Mouse (Mus musculus) heart, embryonic 10.5 days (tissue): Measurements from ENCODE around the gene Plaa. TPM values are rescaled to one million over a fixed set of nuclear protein-coding genes. Genes with fewer than 3 reads are reported as not detected.

Experiments used
- DNase-seq: peaks from one replicate; pipeline ENCODE4 v3.0.0-alpha.2; 2017; ENCODE audit warnings: low spot score
- H3K27ac ChIP-seq: fragments of 300-500 bp; sonication (generic); 2 replicates; pipeline ENCODE4 v1.5.1; 2016; ENCODE audit warnings: mild to moderate bottlenecking
- H3K27me3 ChIP-seq: fragments of 300-500 bp; sonication (generic); 2 replicates; pipeline ENCODE4 v1.6.1; 2016; ENCODE audit warnings: mild to moderate bottlenecking; ENCODE audit not compliant: poor library complexity, insufficient read depth, severe bottlenecking
- H3K36me3 ChIP-seq: fragments of 300-500 bp; sonication (generic); 2 replicates; pipeline ENCODE4 v1.6.1; 2016; ENCODE audit warnings: mild to moderate bottlenecking, moderate library complexity
- H3K4me1 ChIP-seq: fragments of 300-500 bp; sonication (generic); 2 replicates; pipeline ENCODE4 v1.6.1; 2016; ENCODE audit warnings: mild to moderate bottlenecking
- H3K4me3 ChIP-seq: fragments of 300-500 bp; sonication (generic); 2 replicates; pipeline ENCODE4 v1.5.1; 2016; ENCODE audit warnings: mild to moderate bottlenecking, moderate library complexity
- H3K9me3 ChIP-seq: fragments of 300-500 bp; sonication (generic); 2 replicates; pipeline ENCODE4 v1.6.1; 2016; ENCODE audit warnings: mild to moderate bottlenecking, moderate library complexity
- WGBS: fragments of 180-500 bp; shearing (Covaris S2); methylation state at CpG from one replicate; pipeline ENCODE4 v1.1.7; 2016; 5-methylcytosine and 5-hydroxymethylcytosine counted together
- polyA plus RNA-seq: library from polyadenylated mRNA; unstranded; fragments of >200 nt; fragmentation: Nextera tagmentation; extraction: Ambion mirVana; gene quantifications from 2 replicates; pipeline ENCODE4 v1.2.1, GENCODE M21; 2016

The Plaa gene
- polyA plus RNA-seq, 1 experiment from 2014 or later, result 80.7 TPM

DNA sequence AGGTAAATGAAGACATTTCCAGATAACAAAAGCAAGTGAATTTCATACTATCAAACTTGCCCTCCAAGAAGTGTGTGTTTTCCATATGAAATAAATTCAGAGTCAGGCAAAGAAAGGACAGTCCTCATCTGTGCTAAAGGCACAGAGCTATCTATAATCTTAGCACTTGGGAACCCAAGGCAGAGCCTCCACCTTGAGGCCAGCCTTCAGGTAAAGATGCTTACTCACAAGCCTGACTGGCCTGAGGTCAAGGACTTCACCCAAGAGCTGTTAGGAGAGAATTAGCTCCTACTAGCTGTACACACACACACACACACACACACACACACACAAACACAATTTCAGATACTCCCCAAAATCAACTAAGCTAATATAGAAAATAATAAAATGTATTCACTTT is 10.3 kb downstream of the Plaa start:
- no peak overlapping the region for H3K27ac ChIP-seq
- no peak overlapping the region for H3K4me3 ChIP-seq
- DNase-seq, result no peak
- H3K9me3 ChIP-seq, result no peaks in the 10 kb centered on the region
- no peaks in the 10 kb centered on the region for H3K4me1 ChIP-seq
- no peaks in the 10 kb centered on the region for H3K27me3 ChIP-seq
- no peaks in the 10 kb centered on the region for H3K36me3 ChIP-seq

DNA sequence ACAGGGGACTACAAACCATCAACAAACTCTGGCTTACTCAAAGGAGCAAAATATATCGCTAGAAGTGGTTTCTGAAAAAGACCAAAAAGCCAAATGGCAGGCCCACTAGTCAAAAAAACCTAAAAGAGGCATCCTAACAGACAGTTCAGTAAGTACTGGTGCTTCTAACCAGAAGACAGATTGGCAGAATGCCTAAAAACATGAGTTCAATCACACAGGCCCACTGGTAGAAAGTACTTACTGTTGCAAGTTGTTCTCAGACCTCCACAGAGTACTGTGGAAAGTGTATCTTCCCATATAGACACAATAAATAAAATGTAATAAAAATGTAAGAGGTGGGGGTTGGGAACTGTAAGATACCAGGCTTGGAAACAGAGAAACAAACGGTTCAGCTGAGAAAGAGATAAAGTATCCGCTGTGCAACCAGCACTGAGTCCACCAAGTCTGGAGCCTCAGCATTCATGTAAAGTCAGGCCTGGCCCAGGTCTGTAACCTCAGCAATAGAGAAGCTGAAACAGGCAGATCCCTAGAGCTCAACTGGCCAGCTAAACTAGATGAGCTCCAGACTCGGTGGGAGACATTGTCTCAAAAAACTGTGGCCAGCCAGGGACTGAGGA is 11.2 kb downstream of the Plaa start:
- DNase-seq, result no peak
- Histone ChIP-seq H3K4me1 (no peaks in the 10 kb centered on the region), H3K27me3 (no peaks in the 10 kb centered on the region), H3K27ac (no peak overlapping the region), H3K36me3 (no peaks in the 10 kb centered on the region), H3K4me3 (no peak overlapping the region), H3K9me3 (no peaks in the 10 kb centered on the region)
- WGBS, result 68% methylated on average over 4 of the region's 4 CpGs

DNA sequence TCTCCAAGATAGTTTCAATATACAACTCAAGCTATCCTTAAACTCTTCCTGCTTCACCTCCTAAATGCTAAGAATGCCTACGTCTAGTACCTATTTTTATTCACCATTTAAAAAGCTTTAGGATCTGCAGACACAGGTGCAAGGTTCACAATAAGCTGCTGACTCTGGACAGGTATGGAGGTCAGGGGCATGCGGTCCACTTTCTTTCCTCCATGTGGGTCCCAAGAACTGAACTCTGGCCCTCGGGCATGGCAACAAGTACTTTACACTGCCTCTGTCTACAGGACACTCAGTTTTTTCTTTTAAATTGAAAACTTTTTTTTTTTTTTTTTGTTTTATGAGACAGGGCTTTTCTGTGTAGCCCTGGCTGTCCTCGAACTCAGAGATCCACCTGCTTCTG is 30.4 kb downstream of the Plaa start:
- 95% methylated on average over 4 of the region's 4 CpGs for WGBS
- Histone ChIP-seq H3K4me1 (no peaks in the 10 kb centered on the region), H3K27ac (no peak overlapping the region), H3K27me3 (no peaks in the 10 kb centered on the region), H3K36me3 (peaks cover 54% of the 10 kb centered on the region), H3K4me3 (no peak overlapping the region), H3K9me3 (no peaks in the 10 kb centered on the region)
- no peak for DNase-seq

DNA sequence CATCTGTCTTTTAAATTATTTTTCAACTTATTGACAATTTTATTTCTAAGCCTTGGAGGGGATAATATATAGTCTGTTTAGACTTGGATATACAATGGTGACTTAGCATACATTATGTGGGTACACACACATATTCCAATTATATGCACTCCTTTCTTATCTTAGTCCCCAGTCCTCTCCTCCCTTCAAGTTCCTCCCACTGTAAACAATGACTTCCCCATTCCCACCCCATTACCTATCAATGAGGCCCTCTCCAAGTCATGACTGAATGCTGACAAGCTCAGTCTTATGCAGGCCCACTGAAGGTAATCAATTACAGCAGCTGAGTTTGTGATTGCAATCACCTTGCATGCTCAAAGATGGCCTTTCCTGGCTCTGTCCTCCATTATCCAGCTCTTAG is 38.7 kb downstream of the Plaa start:
- Histone ChIP-seq H3K4me1 (no peaks in the 10 kb centered on the region), H3K27ac (no peak overlapping the region)

DNA sequence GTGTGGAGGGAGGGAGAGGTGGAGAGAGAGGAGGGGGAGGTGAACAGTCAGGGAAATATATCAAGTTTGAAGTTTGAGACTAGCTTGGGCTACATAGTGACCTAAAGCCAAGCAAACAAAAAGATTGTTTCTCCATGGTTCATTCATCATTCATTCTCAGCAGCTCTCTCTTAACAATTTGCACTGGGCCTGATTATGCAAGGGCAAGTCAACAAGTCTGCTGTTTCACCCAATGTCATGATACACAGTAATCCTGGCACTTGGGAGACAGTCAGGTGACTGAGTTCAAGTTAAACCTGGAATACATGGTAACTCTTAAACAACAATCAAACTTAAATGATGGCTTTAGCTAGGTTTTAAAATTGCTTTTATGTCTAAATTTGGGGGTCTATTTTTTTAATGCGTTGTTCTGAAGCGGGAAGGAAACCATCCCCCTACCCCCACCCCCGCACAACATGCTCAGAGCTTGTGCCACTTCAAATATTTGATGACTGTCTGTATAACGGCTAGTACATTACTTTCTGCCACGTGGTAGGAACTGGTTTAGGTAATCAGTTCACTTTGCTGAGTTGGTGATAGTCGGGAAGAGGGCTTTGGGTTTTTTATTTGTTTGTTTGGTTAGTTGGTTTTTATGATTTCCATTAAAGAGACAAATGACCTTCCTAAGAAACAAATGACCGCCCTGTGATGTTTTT is 40.9 kb downstream of the Plaa start:
- H3K4me1 ChIP-seq, result no peaks in the 10 kb centered on the region
- no peak overlapping the region for H3K27ac ChIP-seq
- H3K27me3 ChIP-seq, result no peaks in the 10 kb centered on the region
- 75% methylated on average over 7 of the region's 7 CpGs for WGBS
- H3K4me3 ChIP-seq, result no peak overlapping the region
- peaks cover 2% of the 10 kb centered on the region; the same call in 1 of the 2 replicates for H3K36me3 ChIP-seq
- no peaks in the 10 kb centered on the region for H3K9me3 ChIP-seq
- DNase-seq, result no peak

More for the DNA sequence above, 38.7 kb downstream of the Plaa start:
- no peak for DNase-seq
- Histone ChIP-seq H3K27me3 (no peaks in the 10 kb centered on the region), H3K4me3 (no peak overlapping the region), H3K36me3 (peaks cover 13% of the 10 kb centered on the region), H3K9me3 (no peaks in the 10 kb centered on the region)

DNA sequence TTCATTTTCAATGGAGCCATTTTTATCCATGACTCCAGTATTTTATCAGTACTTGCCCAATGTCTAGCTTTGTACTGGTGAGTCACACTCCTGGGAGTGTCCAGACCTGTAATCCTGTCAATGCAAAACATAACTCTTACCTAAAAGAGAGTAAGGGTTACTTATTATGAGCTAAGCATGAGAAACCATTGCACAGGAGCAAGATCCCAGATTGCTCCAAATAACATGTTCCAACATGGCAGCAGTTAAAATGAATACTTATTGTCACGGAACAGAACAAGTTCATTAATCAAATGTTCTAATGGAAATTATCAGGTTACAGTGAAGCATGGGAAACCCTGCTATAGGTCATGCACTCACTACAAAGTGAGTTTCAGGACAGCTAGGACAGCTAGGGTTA is 42.7 kb downstream of the Plaa start:
- H3K4me3 ChIP-seq, result no peak overlapping the region
- no peaks in the 10 kb centered on the region for H3K36me3 ChIP-seq
- no peak overlapping the region for H3K27ac ChIP-seq
- H3K27me3 ChIP-seq, result no peaks in the 10 kb centered on the region
- DNase-seq, result no peak
- peaks cover 5% of the 10 kb centered on the region; the same call in 1 of the 2 replicates for H3K4me1 ChIP-seq
- WGBS, result 76% methylated on average over 1 of the region's 1 CpGs
- no peaks in the 10 kb centered on the region for H3K9me3 ChIP-seq

DNA sequence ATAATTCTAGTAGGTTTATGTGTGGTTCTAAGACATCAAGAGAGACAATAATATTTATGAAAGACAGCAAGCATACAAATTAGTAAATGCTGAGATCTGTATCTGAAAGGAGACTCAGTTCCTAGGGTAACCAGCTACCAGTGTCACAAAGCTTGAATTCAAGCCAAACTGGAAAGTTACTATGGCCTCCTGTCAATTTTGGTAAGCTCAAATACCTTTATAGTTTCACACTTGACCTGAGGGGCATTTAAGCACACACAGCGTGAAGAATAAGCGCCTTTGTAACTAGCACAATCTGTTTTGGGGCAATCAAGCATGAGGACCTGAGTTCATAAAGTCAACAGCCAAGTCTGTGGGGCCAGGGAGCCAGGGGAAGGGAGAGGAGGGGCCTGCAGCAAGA is 43.8 kb downstream of the Plaa start:
- no peaks in the 10 kb centered on the region for H3K9me3 ChIP-seq
- WGBS, result 75% methylated on average over 2 of the region's 2 CpGs
- H3K27me3 ChIP-seq, result no peaks in the 10 kb centered on the region
- no peak overlapping the region for H3K4me3 ChIP-seq
- H3K36me3 ChIP-seq, result no peaks in the 10 kb centered on the region
- H3K4me1 ChIP-seq, result peaks cover 8% of the 10 kb centered on the region; the same call in 1 of the 2 replicates
- no peak overlapping the region for H3K27ac ChIP-seq
- no peak for DNase-seq

DNA sequence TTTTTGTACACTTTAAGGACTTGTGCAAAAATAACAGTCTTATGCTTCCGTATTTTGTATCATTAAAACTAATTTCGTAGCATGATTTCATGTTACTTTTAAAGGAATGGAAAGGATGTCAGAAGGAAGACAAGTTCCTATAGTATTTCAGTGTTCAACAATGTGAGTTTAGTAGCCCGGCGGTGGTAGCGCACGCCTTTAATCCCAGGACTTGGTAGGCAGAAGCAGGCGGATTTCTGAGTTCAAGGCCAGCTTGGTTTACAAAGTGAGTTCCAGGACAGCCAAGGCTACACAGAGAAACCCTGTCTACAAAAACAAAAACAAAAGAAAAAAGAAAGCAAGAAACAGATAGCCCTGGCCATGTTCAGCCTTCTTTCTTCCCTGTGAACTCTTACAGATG is 45.9 kb downstream of the Plaa start:
- no peak for DNase-seq
- Histone ChIP-seq H3K4me1 (peaks cover 8% of the 10 kb centered on the region; the same call in 1 of the 2 replicates), H3K9me3 (no peaks in the 10 kb centered on the region), H3K36me3 (no peaks in the 10 kb centered on the region), H3K4me3 (peak overlapping the region; percentile 98), H3K27me3 (no peaks in the 10 kb centered on the region), H3K27ac (0 out of 2 replicates have a peak overlapping the region, but pooled peaks have one; percentile 93)
- WGBS, result 70% methylated on average over 7 of the region's 7 CpGs

DNA sequence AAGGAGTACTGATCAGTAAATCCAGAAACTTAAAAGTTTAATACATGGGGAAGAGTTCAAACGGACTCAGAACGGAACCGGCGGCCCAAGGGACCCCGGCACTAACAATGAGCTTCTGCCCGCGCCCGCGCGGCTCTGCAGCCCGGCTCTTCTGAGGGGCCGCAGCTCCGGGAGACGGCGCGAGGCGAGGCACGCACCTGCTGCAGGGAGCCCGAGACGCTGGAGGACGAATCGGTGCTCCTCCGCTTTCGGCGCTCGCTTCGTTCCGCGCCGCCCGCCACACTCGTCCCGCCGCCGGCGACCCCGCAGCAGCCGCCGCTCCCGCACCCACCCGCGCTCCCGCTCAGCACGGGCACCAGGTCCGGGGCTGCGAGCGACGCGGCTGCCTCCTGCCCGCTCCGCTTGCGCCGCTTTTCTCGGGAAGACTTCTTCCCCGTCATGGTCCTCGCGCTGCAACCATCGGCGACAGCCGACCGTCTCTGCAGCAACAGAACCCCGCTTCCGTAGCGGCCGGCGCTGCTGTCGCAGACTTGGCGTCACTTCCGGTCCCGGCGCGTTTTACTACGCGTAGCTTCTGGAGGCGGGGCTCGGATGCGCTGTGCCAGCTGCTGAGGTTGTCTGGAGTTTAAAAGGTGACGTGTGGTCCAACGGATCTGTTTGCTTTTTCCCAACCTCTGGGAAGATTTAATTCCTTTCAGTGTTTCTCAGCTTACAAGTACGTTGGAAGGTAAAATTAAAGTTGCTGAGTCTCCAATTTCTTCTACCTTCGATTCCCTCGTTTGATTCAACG is 46.6 kb downstream of the Plaa start, which contains the start of the genes Gm10306 and Caap1:
Gene Gm10306 (plus strand): TSS at position 282 of the 790 bp plus-strand sequence.
Gene Caap1 (minus strand): TSS at position 532 of the 790 bp plus-strand sequence.
- H3K36me3 ChIP-seq, result no peaks in the 10 kb centered on the region
- H3K4me3 ChIP-seq, result peak within 1 kb of the TSS; percentile 98
- H3K27me3 ChIP-seq, result no peaks in the 10 kb centered on the region
- DNase-seq, result peak; percentile 96
- H3K9me3 ChIP-seq, result no peaks in the 10 kb centered on the region
- 1% methylated on average over 75 of the region's 83 CpGs for WGBS
- H3K27ac ChIP-seq, result peak within 1 kb of the TSS; percentile 93
- H3K4me1 ChIP-seq, result peaks cover 8% of the 10 kb centered on the region; the same call in 1 of the 2 replicates

DNA sequence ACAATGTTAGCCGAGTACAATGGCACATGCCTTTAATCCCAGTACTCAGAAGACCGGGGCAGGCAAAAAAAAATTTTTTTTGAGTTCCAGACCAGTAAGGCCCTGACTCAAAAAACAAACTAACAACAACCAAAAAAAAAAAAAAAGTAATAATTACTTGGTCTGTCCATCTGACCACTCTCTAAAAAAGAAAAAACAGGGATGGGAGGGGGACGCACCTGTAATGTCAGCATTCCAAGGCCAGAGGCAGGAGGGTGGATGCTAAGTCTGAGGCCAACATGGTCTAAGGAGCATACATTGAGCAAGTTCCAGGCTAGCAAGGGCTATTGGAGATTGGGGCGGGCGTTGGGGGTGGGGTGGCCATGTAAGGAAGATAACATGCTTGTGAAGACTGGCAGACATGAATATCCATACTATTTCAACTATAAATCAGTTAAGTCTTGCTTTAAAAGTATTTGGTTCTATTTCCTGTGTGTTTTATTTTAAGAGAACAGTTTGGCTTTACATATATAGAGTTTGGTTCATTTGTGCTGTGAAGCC is 48.0 kb downstream of the Plaa start:
- H3K4me3 ChIP-seq, result peak overlapping the region; percentile 98; the same call in 1 of the 2 replicates
- no peaks in the 10 kb centered on the region for H3K27me3 ChIP-seq
- WGBS, result 80% methylated on average over 5 of the region's 5 CpGs
- no peak overlapping the region for H3K27ac ChIP-seq
- DNase-seq, result no peak
- H3K36me3 ChIP-seq, result no peaks in the 10 kb centered on the region
- H3K9me3 ChIP-seq, result no peaks in the 10 kb centered on the region
- H3K4me1 ChIP-seq, result peaks cover 8% of the 10 kb centered on the region; the same call in 1 of the 2 replicates

DNA sequence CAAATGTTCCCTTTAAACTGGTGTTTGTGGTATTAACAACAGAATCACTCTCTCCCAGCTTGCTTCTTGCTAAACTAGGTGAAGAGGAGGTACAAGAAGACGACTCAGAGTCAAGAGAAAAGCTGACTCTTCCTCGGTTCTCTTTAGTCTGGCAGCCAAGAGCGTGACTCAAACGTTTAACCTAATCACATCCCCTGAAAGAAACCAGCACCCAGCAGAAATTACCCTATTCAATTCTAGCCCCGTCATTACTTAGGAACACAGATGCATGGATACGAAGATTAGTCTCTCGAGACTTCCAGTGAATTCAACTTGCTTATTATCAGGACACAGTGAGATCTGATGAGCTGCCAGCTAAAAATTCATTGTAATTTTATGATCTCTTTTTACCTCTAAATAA is 58.7 kb downstream of the Plaa start:
- no peaks in the 10 kb centered on the region for H3K9me3 ChIP-seq
- H3K36me3 ChIP-seq, result peaks cover 31% of the 10 kb centered on the region
- H3K4me1 ChIP-seq, result no peaks in the 10 kb centered on the region
- no peaks in the 10 kb centered on the region for H3K27me3 ChIP-seq
- no peak overlapping the region for H3K27ac ChIP-seq
- WGBS, result 84% methylated on average over 7 of the region's 7 CpGs
- DNase-seq, result no peak
- no peak overlapping the region for H3K4me3 ChIP-seq

DNA sequence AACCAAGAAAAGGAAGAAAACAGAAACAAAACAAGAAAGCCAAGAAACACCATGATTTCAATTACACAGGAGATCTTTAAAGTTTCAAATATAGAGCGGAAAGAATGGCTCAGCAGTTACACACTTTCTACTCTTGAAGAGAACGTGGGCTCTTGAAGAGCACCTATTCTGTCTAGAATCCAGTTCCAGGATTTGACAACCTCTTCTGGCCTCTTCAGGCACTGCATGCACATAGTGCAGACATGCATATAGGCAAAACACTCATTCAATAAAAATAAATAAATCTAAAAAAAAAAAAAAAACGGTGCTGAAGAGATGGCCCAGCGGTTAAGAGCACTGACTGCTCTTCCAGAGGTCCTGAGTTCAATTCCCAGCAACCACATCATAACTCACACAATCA is 60.0 kb downstream of the Plaa start:
- DNase-seq, result no peak
- Histone ChIP-seq H3K27ac (no peak overlapping the region), H3K27me3 (no peaks in the 10 kb centered on the region), H3K4me1 (no peaks in the 10 kb centered on the region), H3K4me3 (no peak overlapping the region), H3K36me3 (peaks cover 43% of the 10 kb centered on the region), H3K9me3 (no peaks in the 10 kb centered on the region)
- WGBS, result 91% methylated on average over 4 of the region's 4 CpGs

DNA sequence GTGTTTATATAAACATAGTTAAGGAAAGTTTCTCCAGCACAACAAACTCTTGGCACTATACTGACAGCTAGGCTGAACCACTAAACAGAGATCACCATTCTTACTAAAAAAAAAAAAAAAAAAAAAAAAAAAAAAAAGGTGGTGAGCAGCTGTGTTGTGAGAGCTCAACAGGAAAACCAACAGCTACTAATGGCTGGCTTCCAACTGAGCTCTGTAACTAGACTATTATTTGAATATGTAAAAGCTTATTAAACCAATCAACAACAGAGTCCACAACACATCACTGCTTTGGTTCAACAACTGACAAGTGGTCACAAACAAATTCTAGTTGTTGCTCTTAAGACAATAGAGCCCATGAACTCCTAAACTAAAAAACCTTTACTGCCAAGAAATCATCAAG is 69.8 kb downstream of the Plaa start:
- Histone ChIP-seq H3K4me3 (no peak overlapping the region), H3K4me1 (no peaks in the 10 kb centered on the region), H3K27ac (no peak overlapping the region), H3K36me3 (peaks cover 14% of the 10 kb centered on the region; the same call in 1 of the 2 replicates), H3K9me3 (no peaks in the 10 kb centered on the region), H3K27me3 (no peaks in the 10 kb centered on the region)
- DNase-seq, result no peak
